Mouse (Mus musculus): ENCODE results near the gene Lpxn. TPM values are rescaled to one million over a fixed set of nuclear protein-coding genes. Genes with fewer than 3 reads are reported as not detected.
A peak's percentile ranks its signal among the peaks of the same experiment; 100 is the strongest.

Lpxn gene
- 0.38 and 0.83 TPM in 2 replicates for polyA plus RNA-seq (2011; ENCODE audit: insufficient read length, low read depth, missing spikeins)

DNA sequence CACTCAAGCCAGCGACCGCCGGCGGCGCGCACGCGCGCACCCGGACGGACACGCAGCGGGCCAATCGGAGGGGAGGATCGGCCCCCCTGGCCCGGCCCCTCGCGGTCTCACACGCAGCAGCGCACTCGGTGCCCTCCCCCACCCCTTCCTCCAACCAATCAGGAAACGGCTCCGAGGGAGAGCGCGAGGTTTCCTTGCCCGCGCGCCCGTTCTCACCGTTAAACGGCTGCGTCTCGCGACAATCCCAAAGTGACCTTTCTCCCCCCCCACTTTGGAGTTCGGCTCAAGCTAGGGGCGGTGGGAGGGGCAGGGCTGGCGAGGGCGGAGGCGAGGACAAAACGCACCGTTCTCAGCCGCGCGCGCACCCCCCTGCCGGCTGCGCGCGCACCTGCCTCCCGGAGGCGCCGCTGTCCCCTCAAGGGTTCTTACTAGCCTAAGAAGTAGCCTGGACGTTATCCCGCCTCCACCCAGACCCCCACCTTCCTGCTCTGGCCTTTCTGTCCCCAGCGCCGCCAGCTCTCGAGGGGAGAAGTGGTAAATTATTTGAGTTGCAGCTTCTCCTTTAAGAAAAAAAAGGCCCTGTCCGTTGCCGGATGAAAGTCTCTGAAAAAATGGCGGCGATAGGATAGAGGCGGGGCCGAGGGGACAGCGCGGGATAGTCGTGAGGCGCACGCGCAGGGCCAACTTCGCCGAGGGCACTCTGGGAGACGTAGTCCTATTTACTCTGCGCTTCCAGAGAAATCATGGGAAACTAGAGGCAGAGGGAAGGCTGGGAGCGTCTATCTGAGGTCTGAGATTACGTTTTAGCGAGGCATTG is at the start of gene Lpxn, which contains the start of gene Zfp91:
Gene Lpxn (plus strand): TSS at position 683 of the 817 bp plus-strand sequence.
Gene Zfp91 (minus strand): TSS at position 616 of the 817 bp plus-strand sequence.
- TF ChIP-seq CTCF (IDR thresholded peaks at IDR 0.05; ENCODE audit: borderline replicate concordance, insufficient read depth, low read length) (no peak), POLR2A (IDR thresholded peaks at IDR 0.05; ENCODE audit: low read depth, low read length) (peak; percentile 61; the same call in 1 of the 2 replicates)
- H3K4me3 ChIP-seq (ENCODE audit: insufficient read depth, low read length): peak within 1 kb of the TSS; percentile 89
- peak within 1 kb of the TSS; percentile 100 for H3K27ac ChIP-seq (ENCODE audit: insufficient read depth, low read length)
- peaks cover 6% of the 10 kb centered on the region; the same call in 1 of the 2 replicates for H3K4me1 ChIP-seq (ENCODE audit: control insufficient read depth, insufficient read depth, low read length)

- TF ChIP-seq CTCF (IDR thresholded peaks at IDR 0.05; ENCODE audit: borderline replicate concordance, insufficient read depth, low read length): no peak
- no peak for TF ChIP-seq POLR2A (IDR thresholded peaks at IDR 0.05; ENCODE audit: low read depth, low read length)
- Histone ChIP-seq H3K27ac (ENCODE audit: insufficient read depth, low read length) (no peak overlapping the region), H3K4me3 (ENCODE audit: insufficient read depth, low read length) (no peak overlapping the region), H3K4me1 (ENCODE audit: control insufficient read depth, insufficient read depth, low read length) (no peaks in the 10 kb centered on the region)
These were observed 39.7 kb upstream of the Lpxn start for GRCm38 (mm10) chr19:12756286-12756685.

GRCm38 (mm10) chr19:12758936-12759478 is 37.0 kb upstream of the Lpxn start:
- H3K4me1 ChIP-seq (ENCODE audit: control insufficient read depth, insufficient read depth, low read length): peaks cover 14% of the 10 kb centered on the region
- TF ChIP-seq CTCF (IDR thresholded peaks at IDR 0.05; ENCODE audit: borderline replicate concordance, insufficient read depth, low read length) (no peak), POLR2A (IDR thresholded peaks at IDR 0.05; ENCODE audit: low read depth, low read length) (no peak)
- H3K27ac ChIP-seq (ENCODE audit: insufficient read depth, low read length): no peak overlapping the region
- H3K4me3 ChIP-seq (ENCODE audit: insufficient read depth, low read length): no peak overlapping the region

DNA sequence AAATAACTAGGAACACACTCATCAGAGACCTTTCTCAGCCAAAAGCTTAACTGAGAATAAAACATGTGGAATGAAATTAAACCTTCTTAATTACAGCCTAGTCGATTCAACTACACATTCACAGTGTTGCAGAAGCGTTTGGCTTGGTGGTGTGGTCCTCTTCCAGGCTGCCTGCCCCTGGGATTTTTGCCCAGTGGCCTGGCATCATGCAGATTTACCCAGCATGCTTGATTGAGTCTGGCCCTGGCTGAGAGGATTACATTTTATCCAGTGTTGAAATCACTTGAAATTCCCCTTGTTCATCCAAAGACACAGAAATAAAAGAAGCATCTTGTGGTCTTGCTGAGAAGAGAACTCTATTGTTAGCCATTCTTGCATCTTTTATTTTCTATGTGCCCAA is 36.3 kb upstream of the Lpxn start:
- H3K4me1 ChIP-seq (ENCODE audit: control insufficient read depth, insufficient read depth, low read length): peaks cover 15% of the 10 kb centered on the region
- H3K27ac ChIP-seq (ENCODE audit: insufficient read depth, low read length): no peak overlapping the region
- TF ChIP-seq CTCF (IDR thresholded peaks at IDR 0.05; ENCODE audit: borderline replicate concordance, insufficient read depth, low read length): no peak
- TF ChIP-seq POLR2A (IDR thresholded peaks at IDR 0.05; ENCODE audit: low read depth, low read length): no peak
- H3K4me3 ChIP-seq (ENCODE audit: insufficient read depth, low read length): no peak overlapping the region

- Histone ChIP-seq H3K4me3 (ENCODE audit: insufficient read depth, low read length) (no peak overlapping the region), H3K27ac (ENCODE audit: insufficient read depth, low read length) (peak overlapping the region; percentile 94), H3K4me1 (ENCODE audit: control insufficient read depth, insufficient read depth, low read length) (peaks cover 18% of the 10 kb centered on the region)
- TF ChIP-seq POLR2A (IDR thresholded peaks at IDR 0.05; ENCODE audit: low read depth, low read length) (no peak), CTCF (IDR thresholded peaks at IDR 0.05; ENCODE audit: borderline replicate concordance, insufficient read depth, low read length) (no peak)
These were observed 33.5 kb upstream of the Lpxn start for GRCm38 (mm10) chr19:12762212-12763130.

GRCm38 (mm10) chr19:12765308-12765707 is 30.7 kb upstream of the Lpxn start, which contains the start of gene Cntf:
Cntf (minus strand) TSS chr19:12765632.
- TF ChIP-seq POLR2A (IDR thresholded peaks at IDR 0.05; ENCODE audit: low read depth, low read length): no peak
- TF ChIP-seq CTCF (IDR thresholded peaks at IDR 0.05; ENCODE audit: borderline replicate concordance, insufficient read depth, low read length): no peak
- peak within 1 kb of the TSS; percentile 12; the same call in 1 of the 2 replicates for H3K27ac ChIP-seq (ENCODE audit: insufficient read depth, low read length)
- peaks cover 18% of the 10 kb centered on the region for H3K4me1 ChIP-seq (ENCODE audit: control insufficient read depth, insufficient read depth, low read length)
- no peak within 1 kb of the TSS for H3K4me3 ChIP-seq (ENCODE audit: insufficient read depth, low read length)

DNA sequence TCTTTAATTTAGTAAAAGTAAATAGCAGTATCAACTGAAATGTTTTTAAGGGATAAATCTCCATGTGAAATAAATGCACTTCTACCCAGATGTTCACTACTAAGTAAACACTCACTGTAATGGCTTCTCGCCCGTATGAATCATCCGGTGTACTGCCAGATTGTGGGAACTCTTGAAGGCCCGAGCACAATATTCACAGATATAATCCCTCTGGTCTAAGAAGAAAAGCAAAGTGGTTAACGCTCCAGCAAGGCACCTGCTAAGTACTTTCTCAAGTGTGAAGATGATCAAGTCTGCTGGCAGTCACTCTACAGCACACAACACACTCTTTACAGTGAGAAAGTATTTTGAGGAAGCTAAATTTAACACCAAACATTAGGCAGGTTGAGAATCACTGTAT is 25.1 kb upstream of the Lpxn start:
- Histone ChIP-seq H3K4me1 (ENCODE audit: control insufficient read depth, insufficient read depth, low read length) (peaks cover 4% of the 10 kb centered on the region; the same call in 1 of the 2 replicates), H3K27ac (ENCODE audit: insufficient read depth, low read length) (no peak overlapping the region), H3K4me3 (ENCODE audit: insufficient read depth, low read length) (no peak overlapping the region)
- TF ChIP-seq CTCF (IDR thresholded peaks at IDR 0.05; ENCODE audit: borderline replicate concordance, insufficient read depth, low read length) (no peak), POLR2A (IDR thresholded peaks at IDR 0.05; ENCODE audit: low read depth, low read length) (no peak)

- no peak overlapping the region for H3K27ac ChIP-seq (ENCODE audit: insufficient read depth, low read length)
- H3K4me1 ChIP-seq (ENCODE audit: control insufficient read depth, insufficient read depth, low read length): no peaks in the 10 kb centered on the region
- no peak overlapping the region for H3K4me3 ChIP-seq (ENCODE audit: insufficient read depth, low read length)
- TF ChIP-seq POLR2A (IDR thresholded peaks at IDR 0.05; ENCODE audit: low read depth, low read length) (no peak), CTCF (IDR thresholded peaks at IDR 0.05; ENCODE audit: borderline replicate concordance, insufficient read depth, low read length) (no peak)
These were observed 15.6 kb upstream of the Lpxn start for GRCm38 (mm10) chr19:12780437-12780836.

GRCm38 (mm10) chr19:12786803-12787395 is 9.1 kb upstream of the Lpxn start:
- TF ChIP-seq CTCF (IDR thresholded peaks at IDR 0.05; ENCODE audit: borderline replicate concordance, insufficient read depth, low read length) (no peak), POLR2A (IDR thresholded peaks at IDR 0.05; ENCODE audit: low read depth, low read length) (no peak)

More at GRCm38 (mm10) chr19:12786803-12787395, 9.1 kb upstream of the Lpxn start:
- no peak overlapping the region for H3K4me3 ChIP-seq (ENCODE audit: insufficient read depth, low read length)
- H3K27ac ChIP-seq (ENCODE audit: insufficient read depth, low read length): no peak overlapping the region
- H3K4me1 ChIP-seq (ENCODE audit: control insufficient read depth, insufficient read depth, low read length): peaks cover 4% of the 10 kb centered on the region; the same call in 1 of the 2 replicates

Data from embryonic fibroblast, embryonic 13.5 days (primary cell).